Mouse (Mus musculus) lung, embryonic 14.5 days (tissue): ENCODE measurements at regions not wholly inside any gene's neighbourhood (a gene's known extent, or its start where the extent isn't known, plus 50 kb on each side); places are given as distances from the start of the nearest gene placed in this dataset.

Experiments used
- ATAC-seq: fragments of 200-750 bp; cut with Nextera tagmentation; 2 replicates; pipeline ENCODE4 v1.8.0; 2017; ENCODE audit warnings: mild to moderate bottlenecking, moderate TSS enrichment, moderate library complexity; ENCODE audit not compliant: insufficient read depth
- DNase-seq: peaks from one replicate; pipeline ENCODE4 v3.0.0-alpha.2; 2015
- H3K27ac ChIP-seq: fragments of 300-500 bp; sonication (generic); 2 replicates; pipeline ENCODE4 v1.5.1; 2014; ENCODE audit warnings: low read depth, mild to moderate bottlenecking, moderate library complexity
- H3K27me3 ChIP-seq: fragments of 300-500 bp; sonication (generic); 2 replicates; pipeline ENCODE4 v1.6.1; 2014; ENCODE audit warnings: low read length, control low read depth; ENCODE audit not compliant: insufficient read depth
- H3K36me3 ChIP-seq: fragments of 300-500 bp; sonication (generic); 2 replicates; pipeline ENCODE4 v1.6.1; 2014; ENCODE audit warnings: control low read depth; ENCODE audit not compliant: insufficient read depth
- H3K4me1 ChIP-seq: fragments of 300-500 bp; sonication (generic); 2 replicates; pipeline ENCODE4 v1.6.1; 2014; ENCODE audit warnings: antibody characterized with exemption, control low read depth; ENCODE audit not compliant: insufficient read depth
- H3K4me2 ChIP-seq: fragments of 300-500 bp; sonication (generic); 2 replicates; pipeline ENCODE4 v1.6.1; 2014; ENCODE audit warnings: mild to moderate bottlenecking
- H3K4me3 ChIP-seq: fragments of 300-500 bp; sonication (generic); 2 replicates; pipeline ENCODE4 v1.5.1; 2014; ENCODE audit warnings: low read depth, low read length
- H3K9ac ChIP-seq: fragments of 300-500 bp; sonication (generic); 2 replicates; pipeline ENCODE4 v1.6.1; 2014
- H3K9me3 ChIP-seq: fragments of 300-500 bp; sonication (generic); 2 replicates; pipeline ENCODE4 v1.6.1; 2016; ENCODE audit warnings: low read depth, low read length, control low read depth
- CTCF ChIP-seq: IDR thresholded peaks from 2 replicates; pipeline ENCODE4 v1.5.1; 2016; ENCODE audit warnings: antibody characterized with exemption, low read depth
- WGBS: fragments of 180-500 bp; shearing (Covaris S2); extraction: QIAGEN DNeasy Blood & Tissue Kit; methylation state at CpG from one replicate; pipeline ENCODE4 v1.1.7; 2014; 5-methylcytosine and 5-hydroxymethylcytosine counted together

GRCm38 (mm10) chr3:143631183-143631582, 573.8 kb downstream of the Lmo4 start:
- Histone ChIP-seq H3K4me2 (peak overlapping the region; percentile 29), H3K4me1 (no peaks in the 10 kb centered on the region), H3K36me3 (no peaks in the 10 kb centered on the region), H3K4me3 (no peak overlapping the region), H3K9me3 (no peaks in the 10 kb centered on the region), H3K9ac (no peak overlapping the region), H3K27me3 (no peaks in the 10 kb centered on the region), H3K27ac (no peak overlapping the region)
- DNase-seq (peak; percentile 50), ATAC-seq (peak; percentile 77; the same call in 1 of the 2 replicates)
- 22% methylated on average over 10 of the region's 10 CpGs for WGBS
- no peak for TF ChIP-seq CTCF

GRCm38 (mm10) chr3:143624906-143625305, 580.1 kb downstream of the Lmo4 start:
- DNase-seq: no peak
- TF ChIP-seq CTCF: no peak

GRCm38 (mm10) chr3:143622275-143622674, 582.7 kb downstream of the Lmo4 start:
- Histone ChIP-seq H3K36me3 (no peaks in the 10 kb centered on the region), H3K4me2 (no peak overlapping the region), H3K4me1 (no peaks in the 10 kb centered on the region), H3K4me3 (no peak overlapping the region), H3K27me3 (no peaks in the 10 kb centered on the region), H3K27ac (no peak overlapping the region), H3K9ac (no peak overlapping the region), H3K9me3 (no peaks in the 10 kb centered on the region)
- no peak for ATAC-seq
- whole genome bisulfite sequencing: 85% methylated on average over 3 of the region's 3 CpGs
- no peak for TF ChIP-seq CTCF
- DNase-seq: no peak

More at GRCm38 (mm10) chr3:143624906-143625305, 580.1 kb downstream of the Lmo4 start:
- H3K4me2 ChIP-seq: no peak overlapping the region
- H3K9ac ChIP-seq: no peak overlapping the region
- no peaks in the 10 kb centered on the region for H3K9me3 ChIP-seq
- no peak overlapping the region for H3K27ac ChIP-seq
- H3K27me3 ChIP-seq: no peaks in the 10 kb centered on the region
- no peaks in the 10 kb centered on the region for H3K36me3 ChIP-seq
- ATAC-seq: no peak
- 77% methylated on average over 3 of the region's 3 CpGs for WGBS
- H3K4me3 ChIP-seq: no peak overlapping the region
- H3K4me1 ChIP-seq: no peaks in the 10 kb centered on the region

GRCm38 (mm10) chr3:143619125-143619524, 585.9 kb downstream of the Lmo4 start:
- no peak overlapping the region for H3K9ac ChIP-seq
- no peak overlapping the region for H3K4me3 ChIP-seq
- no peak overlapping the region for H3K4me2 ChIP-seq
- peak; percentile 29 for DNase-seq
- H3K36me3 ChIP-seq: no peaks in the 10 kb centered on the region
- H3K9me3 ChIP-seq: no peaks in the 10 kb centered on the region
- TF ChIP-seq CTCF: no peak
- 31% methylated on average over 1 of the region's 1 CpGs for WGBS
- H3K27me3 ChIP-seq: no peaks in the 10 kb centered on the region
- ATAC-seq: no peak
- H3K27ac ChIP-seq: no peak overlapping the region
- no peaks in the 10 kb centered on the region for H3K4me1 ChIP-seq

- no peak overlapping the region for H3K4me3 ChIP-seq
- ATAC-seq (no peak), DNase-seq (no peak)
- H3K4me2 ChIP-seq: no peak overlapping the region
- H3K4me1 ChIP-seq: 0 out of 2 replicates have a peak, but pooled peaks cover 3% of the 10 kb centered on the region
- no peaks in the 10 kb centered on the region for H3K36me3 ChIP-seq
- H3K9me3 ChIP-seq: no peaks in the 10 kb centered on the region
- TF ChIP-seq CTCF: no peak
- no peak overlapping the region for H3K27ac ChIP-seq
- H3K27me3 ChIP-seq: no peaks in the 10 kb centered on the region
- 60% methylated on average over 5 of the region's 5 CpGs for WGBS
- no peak overlapping the region for H3K9ac ChIP-seq
Measured at GRCm38 (mm10) chr3:143614895-143615294, 590.1 kb downstream of the Lmo4 start.

GRCm38 (mm10) chr3:143614004-143614403, 591.0 kb downstream of the Lmo4 start:
- H3K4me3 ChIP-seq: no peak overlapping the region
- no peak for TF ChIP-seq CTCF
- no peaks in the 10 kb centered on the region for H3K27me3 ChIP-seq
- 0 out of 2 replicates have a peak, but pooled peaks cover 7% of the 10 kb centered on the region for H3K4me1 ChIP-seq
- no peak overlapping the region for H3K27ac ChIP-seq
- no peaks in the 10 kb centered on the region for H3K9me3 ChIP-seq
- DNase-seq (no peak), ATAC-seq (no peak)
- WGBS: 92% methylated on average over 3 of the region's 3 CpGs
- H3K9ac ChIP-seq: no peak overlapping the region
- no peak overlapping the region for H3K4me2 ChIP-seq
- H3K36me3 ChIP-seq: no peaks in the 10 kb centered on the region

GRCm38 (mm10) chr3:143609673-143610072, 595.3 kb downstream of the Lmo4 start:
- no peak overlapping the region for H3K4me2 ChIP-seq
- ATAC-seq: peak; percentile 41; the same call in 1 of the 2 replicates

GRCm38 (mm10) chr3:143599120-143599519, 605.9 kb downstream of the Lmo4 start:
- peak; percentile 53 for TF ChIP-seq CTCF
- 27% methylated on average over 2 of the region's 2 CpGs for WGBS
- DNase-seq: peak; percentile 56
- Histone ChIP-seq H3K9me3 (no peaks in the 10 kb centered on the region), H3K4me3 (no peak overlapping the region), H3K36me3 (no peaks in the 10 kb centered on the region), H3K27ac (no peak overlapping the region), H3K4me2 (no peak overlapping the region), H3K9ac (no peak overlapping the region), H3K27me3 (no peaks in the 10 kb centered on the region), H3K4me1 (no peaks in the 10 kb centered on the region)
- ATAC-seq: no peak

More at GRCm38 (mm10) chr3:143609673-143610072, 595.3 kb downstream of the Lmo4 start:
- Histone ChIP-seq H3K9me3 (no peaks in the 10 kb centered on the region), H3K27me3 (no peaks in the 10 kb centered on the region), H3K36me3 (no peaks in the 10 kb centered on the region), H3K27ac (no peak overlapping the region), H3K4me3 (no peak overlapping the region), H3K4me1 (0 out of 2 replicates have a peak, but pooled peaks cover 7% of the 10 kb centered on the region), H3K9ac (no peak overlapping the region)
- WGBS: 37% methylated on average over 2 of the region's 2 CpGs
- TF ChIP-seq CTCF: no peak
- peak; percentile 59 for DNase-seq
